Mouse (Mus musculus) stomach, embryonic 16.5 days (tissue): ENCODE data around the gene Pitpnb. TPM values are rescaled to one million over a fixed set of nuclear protein-coding genes. Genes with fewer than 3 reads are reported as not detected.

Source experiments
- ATAC-seq: fragments of 200-750 bp; cut with Nextera tagmentation; 2 replicates; pipeline ENCODE4 v1.8.0; 2017; ENCODE audit warnings: moderate number of reproducible peaks, moderate TSS enrichment; ENCODE audit not compliant: insufficient read depth, low FRiP score
- H3K27ac ChIP-seq: fragments of 300-500 bp; sonication (generic); 2 replicates; pipeline ENCODE4 v1.5.1; 2014; ENCODE audit warnings: low read length
- H3K27me3 ChIP-seq: fragments of 300-500 bp; sonication (generic); 2 replicates; pipeline ENCODE4 v1.6.1; 2014; ENCODE audit warnings: low read length, control low read depth, mixed read lengths; ENCODE audit not compliant: control insufficient read depth, insufficient read depth
- H3K36me3 ChIP-seq: fragments of 300-500 bp; sonication (generic); 2 replicates; pipeline ENCODE4 v1.6.1; 2014; ENCODE audit warnings: low read length; ENCODE audit not compliant: control insufficient read depth, insufficient read depth
- H3K4me1 ChIP-seq: fragments of 300-500 bp; sonication (generic); 2 replicates; pipeline ENCODE4 v1.6.1; 2014; ENCODE audit warnings: low read length, control low read depth, mixed read lengths; ENCODE audit not compliant: control insufficient read depth, insufficient read depth
- H3K4me2 ChIP-seq: fragments of 300-500 bp; sonication (generic); 2 replicates; pipeline ENCODE4 v1.6.1; 2014; ENCODE audit warnings: low read depth, low read length, mixed read lengths
- H3K4me3 ChIP-seq: fragments of 300-500 bp; sonication (generic); replicated peaks from 2 replicates; pipeline ENCODE4 v1.5.1; 2014; ENCODE audit warnings: mild to moderate bottlenecking, low read length
- H3K9ac ChIP-seq: fragments of 300-500 bp; sonication (generic); 2 replicates; pipeline ENCODE4 v1.6.1; 2014; ENCODE audit warnings: low read length
- H3K9me3 ChIP-seq: fragments of 300-500 bp; sonication (generic); replicated peaks from 2 replicates; pipeline ENCODE4 v1.6.1; 2016; ENCODE audit warnings: low read length, control low read depth; ENCODE audit not compliant: control insufficient read depth
- WGBS: fragments of 180-500 bp; shearing (Covaris S2); extraction: QIAGEN DNeasy Blood & Tissue Kit; methylation state at CpG from one replicate; pipeline ENCODE4 v1.1.7; 2014; 5-methylcytosine and 5-hydroxymethylcytosine counted together
- polyA plus RNA-seq: library from polyadenylated mRNA; unstranded; fragments of >200 nt; fragmentation: Nextera tagmentation; extraction: Ambion mirVana; gene quantifications from 2 replicates; pipeline ENCODE4 v1.2.1, GENCODE M21; 2015

Gene Pitpnb
- polyA plus RNA-seq, 1 experiment from 2014 or later, result 102 TPM

- Histone ChIP-seq H3K36me3 (no peaks in the 10 kb centered on the region), H3K9me3 (no peaks in the 10 kb centered on the region), H3K9ac (no peak overlapping the region), H3K4me2 (no peak overlapping the region), H3K27me3 (no peaks in the 10 kb centered on the region), H3K27ac (no peak overlapping the region), H3K4me1 (peaks cover 49% of the 10 kb centered on the region), H3K4me3 (no peak overlapping the region)
- 49% methylated on average over 4 of the region's 4 CpGs for whole genome bisulfite sequencing
- no peak for ATAC-seq
Observed at GRCm38 (mm10) chr5:111398471-111398870, 67.9 kb downstream of the Pitpnb start.

GRCm38 (mm10) chr5:111399271-111399670, 68.7 kb downstream of the Pitpnb start:
- Histone ChIP-seq H3K9ac (no peak overlapping the region), H3K36me3 (no peaks in the 10 kb centered on the region), H3K4me3 (no peak overlapping the region), H3K27me3 (no peaks in the 10 kb centered on the region), H3K9me3 (no peaks in the 10 kb centered on the region), H3K4me2 (no peak overlapping the region), H3K27ac (no peak overlapping the region), H3K4me1 (peaks cover 42% of the 10 kb centered on the region)
- WGBS, result 69% methylated on average over 4 of the region's 4 CpGs
- ATAC-seq, result no peak

- no peaks in the 10 kb centered on the region for H3K27me3 ChIP-seq
- H3K9ac ChIP-seq, result no peak overlapping the region
- H3K36me3 ChIP-seq, result no peaks in the 10 kb centered on the region
- H3K4me1 ChIP-seq, result peaks cover 20% of the 10 kb centered on the region
- H3K9me3 ChIP-seq, result no peaks in the 10 kb centered on the region
- WGBS, result 58% methylated on average over 19 of the region's 19 CpGs
- no peak overlapping the region for H3K4me3 ChIP-seq
- ATAC-seq, result peak; percentile 23; the same call in 1 of the 2 replicates
- H3K27ac ChIP-seq, result no peak overlapping the region
- no peak overlapping the region for H3K4me2 ChIP-seq
Observed at GRCm38 (mm10) chr5:111401879-111402650, 71.5 kb downstream of the Pitpnb start.

GRCm38 (mm10) chr5:111402651-111402996, 72.1 kb downstream of the Pitpnb start:
- Histone ChIP-seq H3K36me3 (no peaks in the 10 kb centered on the region), H3K9ac (no peak overlapping the region), H3K4me2 (no peak overlapping the region), H3K4me1 (peaks cover 20% of the 10 kb centered on the region), H3K4me3 (no peak overlapping the region), H3K9me3 (no peaks in the 10 kb centered on the region), H3K27ac (peak overlapping the region; percentile 13; the same call in 1 of the 2 replicates), H3K27me3 (no peaks in the 10 kb centered on the region)
- ATAC-seq, result no peak
- 74% methylated on average over 6 of the region's 6 CpGs for WGBS

- Histone ChIP-seq H3K36me3 (no peaks in the 10 kb centered on the region), H3K9ac (no peak overlapping the region), H3K27me3 (no peaks in the 10 kb centered on the region; the same call in 1 of the 2 replicates), H3K4me1 (peaks cover 30% of the 10 kb centered on the region), H3K9me3 (no peaks in the 10 kb centered on the region), H3K4me3 (no peak overlapping the region), H3K4me2 (no peak overlapping the region), H3K27ac (no peak overlapping the region)
- 75% methylated on average over 6 of the region's 6 CpGs for WGBS
- no peak for ATAC-seq
Observed at GRCm38 (mm10) chr5:111404721-111405120, 74.2 kb downstream of the Pitpnb start.

GRCm38 (mm10) chr5:111408470-111409105, 78.0 kb downstream of the Pitpnb start:
- Histone ChIP-seq H3K4me1 (peaks cover 14% of the 10 kb centered on the region), H3K4me2 (peak overlapping the region; percentile 40), H3K27ac (peak overlapping the region; percentile 84), H3K36me3 (no peaks in the 10 kb centered on the region), H3K27me3 (peaks cover 3% of the 10 kb centered on the region; the same call in 1 of the 2 replicates), H3K9me3 (no peaks in the 10 kb centered on the region), H3K9ac (peak overlapping the region; percentile 56), H3K4me3 (no peak overlapping the region)
- WGBS, result 4% methylated on average over 14 of the region's 14 CpGs
- peak; percentile 84 for ATAC-seq

- no peak overlapping the region for H3K4me2 ChIP-seq
- no peak for ATAC-seq
- peaks cover 14% of the 10 kb centered on the region for H3K4me1 ChIP-seq
- peaks cover 3% of the 10 kb centered on the region; the same call in 1 of the 2 replicates for H3K27me3 ChIP-seq
- H3K9me3 ChIP-seq, result no peaks in the 10 kb centered on the region
- 0 out of 2 replicates have a peak overlapping the region, but pooled peaks have one; percentile 10 for H3K9ac ChIP-seq
- H3K27ac ChIP-seq, result peak overlapping the region; percentile 84; the same call in 1 of the 2 replicates
- no peak overlapping the region for H3K4me3 ChIP-seq
- H3K36me3 ChIP-seq, result no peaks in the 10 kb centered on the region
- WGBS, result 12% methylated on average over 1 of the region's 1 CpGs
Observed at GRCm38 (mm10) chr5:111409412-111410044, 79.0 kb downstream of the Pitpnb start.

- Histone ChIP-seq H3K4me2 (no peak overlapping the region), H3K9me3 (no peaks in the 10 kb centered on the region), H3K36me3 (no peaks in the 10 kb centered on the region), H3K27me3 (peaks cover 3% of the 10 kb centered on the region; the same call in 1 of the 2 replicates), H3K4me1 (peaks cover 21% of the 10 kb centered on the region), H3K9ac (no peak overlapping the region), H3K4me3 (no peak overlapping the region), H3K27ac (no peak overlapping the region)
- ATAC-seq, result no peak
- 74% methylated on average over 3 of the region's 3 CpGs for WGBS
Observed at GRCm38 (mm10) chr5:111410665-111411064, 80.1 kb downstream of the Pitpnb start.

GRCm38 (mm10) chr5:111414192-111414591, 83.6 kb downstream of the Pitpnb start:
- WGBS, result 1% methylated on average over 5 of the region's 5 CpGs
- H3K27me3 ChIP-seq, result peaks cover 7% of the 10 kb centered on the region; the same call in 1 of the 2 replicates
- peak; percentile 38; the same call in 1 of the 2 replicates for ATAC-seq

More at GRCm38 (mm10) chr5:111414192-111414591, 83.6 kb downstream of the Pitpnb start:
- Histone ChIP-seq H3K9ac (0 out of 2 replicates have a peak overlapping the region, but pooled peaks have one; percentile 32), H3K4me2 (no peak overlapping the region), H3K4me3 (no peak overlapping the region), H3K36me3 (no peaks in the 10 kb centered on the region), H3K9me3 (no peaks in the 10 kb centered on the region), H3K27ac (no peak overlapping the region), H3K4me1 (peaks cover 20% of the 10 kb centered on the region)
